Mouse (Mus musculus) inflammation-experienced regulatory T-cells, adult 6 months (primary cell): ENCODE measurements around the gene Pak6. TPM values are rescaled to one million over a fixed set of nuclear protein-coding genes. Genes with fewer than 3 reads are reported as not detected.

Experiments used
- ATAC-seq: one replicate; pipeline ENCODE4 v1.8.0; 2017
- polyA plus RNA-seq, 3 experiments: library from polyadenylated mRNA; unstranded; fragments of 100-300 nt; shearing (Covaris generic); gene quantifications; one replicate each; pipeline ENCODE4 v1.2.1; 2017

The Pak6 gene
- polyA plus RNA-seq, 3 experiments from 2014 or later, result 0.15 to 0.60 TPM; not detected in 1

DNA sequence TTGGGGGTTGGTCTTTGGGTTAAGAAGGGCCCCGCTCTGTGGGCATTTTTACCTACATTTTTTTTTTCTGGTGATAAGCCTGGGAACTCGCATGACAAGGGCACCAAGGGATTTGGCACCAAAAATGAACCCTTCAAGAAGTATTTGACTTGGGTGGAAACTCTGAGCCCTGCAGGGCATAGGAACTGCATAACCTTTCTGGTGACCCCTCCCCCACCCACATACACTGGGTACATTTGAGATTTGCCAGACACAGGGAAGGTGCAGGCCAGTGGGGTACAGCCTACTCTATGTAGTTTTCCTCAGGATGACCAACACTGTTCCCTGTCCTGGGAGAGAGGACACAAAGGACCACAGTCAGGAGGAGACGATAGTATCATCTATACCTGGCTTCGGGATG, 2.5 kb downstream of the Pak6 start:
- ATAC-seq, result no peak

DNA sequence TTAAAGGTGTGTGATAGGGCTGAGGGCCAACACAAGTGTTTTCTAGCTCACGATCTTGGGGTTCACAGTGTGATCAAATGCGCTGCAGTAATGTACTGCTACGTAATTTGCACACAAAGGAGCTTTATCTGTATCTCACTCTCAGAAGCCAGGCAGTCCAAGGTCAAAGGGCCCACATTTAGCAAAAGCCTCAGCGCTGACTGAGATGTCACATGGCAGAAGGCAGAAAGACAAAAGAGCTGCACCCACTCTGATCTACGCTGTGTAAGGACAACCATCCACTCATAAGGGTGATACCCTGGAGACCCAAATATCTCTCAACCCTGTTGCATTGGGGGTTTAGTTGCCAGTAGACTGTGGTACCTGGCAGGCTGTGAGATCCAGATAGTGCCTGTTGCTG, 4.1 kb downstream of the Pak6 start:
- ATAC-seq, result no peak

DNA sequence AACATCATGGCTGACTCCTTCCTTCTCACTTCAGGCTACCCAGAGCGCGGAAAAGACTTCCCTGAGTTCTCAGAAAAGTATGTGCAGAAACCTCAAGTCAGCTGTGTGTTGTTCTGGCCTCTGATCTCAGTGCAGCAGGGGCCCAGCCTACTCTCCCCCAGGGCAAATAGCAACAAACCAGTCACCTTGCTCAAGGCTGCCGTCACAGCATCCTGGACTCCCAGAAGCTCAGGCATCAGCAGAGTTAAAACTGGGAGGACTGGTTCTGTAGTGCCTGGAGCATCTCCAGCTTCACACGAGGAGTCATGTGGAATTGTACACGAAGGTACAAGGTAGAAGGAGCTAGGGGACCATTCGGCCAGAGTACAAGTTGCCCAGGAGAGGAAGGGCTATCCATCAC, 6.1 kb downstream of the Pak6 start:
- ATAC-seq, result no peak

DNA sequence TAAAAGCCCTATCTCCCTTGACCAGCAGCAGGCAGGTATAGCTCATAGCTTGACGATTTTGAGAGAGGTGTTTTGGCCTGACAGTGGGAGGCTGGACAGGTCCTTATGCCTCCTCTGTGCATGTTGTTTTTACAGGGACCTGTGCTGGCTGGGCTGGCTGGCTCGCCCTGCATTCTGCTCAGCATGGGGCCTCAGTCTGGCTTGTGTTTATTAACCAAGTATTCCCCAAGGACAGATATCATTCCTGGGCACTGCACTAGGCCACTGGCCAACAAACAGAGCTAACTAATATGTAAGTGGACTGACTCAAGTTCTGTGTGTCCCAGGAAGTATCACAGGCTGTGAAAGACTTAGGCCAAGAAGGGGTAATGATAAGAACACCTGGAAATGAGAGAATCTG, 6.7 kb downstream of the Pak6 start:
- ATAC-seq, result no peak

GRCm38 (mm10) chr2:118671728-118672127, 8.6 kb downstream of the Pak6 start:
- ATAC-seq, result no peak

- ATAC-seq, result no peak
Measured at GRCm38 (mm10) chr2:118673686-118674465, 10.8 kb downstream of the Pak6 start.

DNA sequence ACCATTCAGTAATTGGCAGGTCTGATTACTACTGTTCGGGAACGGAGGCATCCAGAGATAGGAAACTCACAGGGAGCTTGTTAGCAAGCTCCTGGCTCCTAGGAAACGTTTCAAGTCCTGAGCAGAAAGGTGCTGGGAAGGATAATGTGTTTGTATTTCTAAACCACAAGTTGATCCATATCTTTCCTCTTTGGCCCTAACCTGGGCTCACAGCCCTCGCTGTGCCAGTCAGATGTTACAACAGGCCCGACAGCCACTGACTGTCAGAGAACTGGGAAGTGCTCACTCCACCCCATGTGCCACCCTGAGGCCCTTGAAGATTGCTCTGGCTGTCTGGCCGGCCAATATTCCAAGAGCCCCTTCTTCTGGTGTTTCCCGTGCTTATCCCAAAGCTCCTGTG, 11.4 kb downstream of the Pak6 start:
- ATAC-seq, result no peak

DNA sequence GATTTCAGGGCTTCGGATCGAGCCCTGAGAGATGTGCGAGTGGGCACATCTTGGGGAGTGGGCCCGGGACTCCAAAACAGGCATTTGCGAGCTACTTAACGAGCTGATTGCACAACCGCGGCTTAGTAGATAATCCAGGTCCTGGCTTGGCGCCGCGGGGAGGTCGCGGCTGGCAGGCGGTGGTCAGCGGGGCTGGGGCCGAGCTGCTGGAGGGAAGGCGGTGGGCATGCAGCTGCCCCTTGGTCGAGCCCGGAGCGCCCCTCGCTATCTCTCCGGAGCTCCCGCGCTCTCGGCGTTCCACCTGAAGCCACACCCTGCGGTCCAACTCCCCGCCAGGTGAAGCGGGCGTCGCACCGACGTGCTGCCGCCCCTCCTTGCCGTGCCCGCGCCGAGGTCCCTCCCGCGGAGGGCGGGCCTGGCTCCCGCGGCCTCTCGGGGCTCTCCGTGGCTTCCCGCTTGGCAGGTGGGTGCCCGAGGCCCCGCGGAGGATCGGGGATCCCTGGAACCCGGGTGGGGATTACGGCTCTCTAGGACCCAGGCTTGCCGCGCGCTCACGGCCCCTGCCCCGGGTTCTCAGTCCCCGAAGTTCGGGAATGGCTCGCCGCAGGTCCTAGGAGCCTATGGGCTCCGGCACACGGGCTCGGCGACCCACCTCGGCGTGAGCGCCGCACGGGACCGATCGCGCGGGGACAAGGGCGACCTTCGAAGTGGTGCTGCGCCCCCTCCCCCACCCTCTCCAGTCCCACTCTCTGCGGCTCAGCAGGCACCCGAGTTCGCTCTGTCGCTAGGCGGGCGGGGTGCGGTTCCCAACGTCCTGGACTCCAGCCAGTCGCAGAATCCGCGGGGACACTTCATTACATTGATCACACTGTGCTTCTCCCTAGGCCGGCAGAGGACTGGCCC, 14.0 kb downstream of the Pak6 start:
- ATAC-seq, result peak; percentile 48

GRCm38 (mm10) chr2:118677817-118678216, 14.7 kb downstream of the Pak6 start:
- no peak for ATAC-seq

DNA sequence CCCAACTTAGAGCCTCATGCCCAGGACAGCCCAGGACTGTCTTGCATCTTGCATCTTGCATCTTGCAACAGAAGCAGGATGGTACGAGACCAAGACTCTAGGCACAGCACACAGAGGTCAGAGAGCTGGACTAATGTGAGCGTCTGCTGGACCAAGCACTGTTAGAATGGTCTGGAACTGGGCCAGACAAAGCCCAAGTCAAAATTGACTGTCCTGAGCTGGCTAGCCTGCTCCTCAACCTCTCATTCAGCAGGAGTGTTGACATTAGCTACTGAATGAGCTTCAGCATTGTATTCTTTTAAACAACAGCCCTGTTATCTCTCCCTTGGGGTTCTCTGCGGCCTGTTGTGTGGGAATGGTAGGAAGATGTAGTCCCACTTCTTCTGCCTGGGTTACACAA, 16.5 kb downstream of the Pak6 start:
- no peak for ATAC-seq

DNA sequence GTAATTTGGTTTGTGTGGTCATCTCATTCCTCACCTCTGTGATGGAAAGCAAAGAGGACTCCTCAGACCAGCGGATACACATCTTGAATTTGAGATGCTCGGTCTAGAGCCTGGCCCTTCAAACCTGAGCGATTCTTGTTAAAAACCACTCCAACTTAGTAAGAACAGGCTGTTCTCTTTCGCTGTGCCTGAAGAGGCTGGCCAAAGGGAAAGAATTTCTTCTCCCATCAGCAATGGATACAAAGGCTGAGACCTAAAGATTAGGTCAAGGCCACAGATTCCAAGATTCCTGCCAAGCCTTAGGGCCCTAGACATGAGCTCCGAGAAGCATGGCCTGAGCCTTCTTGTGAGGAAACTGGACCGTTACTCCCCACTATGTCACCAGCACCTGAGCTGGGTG, 17.8 kb downstream of the Pak6 start:
- no peak for ATAC-seq

DNA sequence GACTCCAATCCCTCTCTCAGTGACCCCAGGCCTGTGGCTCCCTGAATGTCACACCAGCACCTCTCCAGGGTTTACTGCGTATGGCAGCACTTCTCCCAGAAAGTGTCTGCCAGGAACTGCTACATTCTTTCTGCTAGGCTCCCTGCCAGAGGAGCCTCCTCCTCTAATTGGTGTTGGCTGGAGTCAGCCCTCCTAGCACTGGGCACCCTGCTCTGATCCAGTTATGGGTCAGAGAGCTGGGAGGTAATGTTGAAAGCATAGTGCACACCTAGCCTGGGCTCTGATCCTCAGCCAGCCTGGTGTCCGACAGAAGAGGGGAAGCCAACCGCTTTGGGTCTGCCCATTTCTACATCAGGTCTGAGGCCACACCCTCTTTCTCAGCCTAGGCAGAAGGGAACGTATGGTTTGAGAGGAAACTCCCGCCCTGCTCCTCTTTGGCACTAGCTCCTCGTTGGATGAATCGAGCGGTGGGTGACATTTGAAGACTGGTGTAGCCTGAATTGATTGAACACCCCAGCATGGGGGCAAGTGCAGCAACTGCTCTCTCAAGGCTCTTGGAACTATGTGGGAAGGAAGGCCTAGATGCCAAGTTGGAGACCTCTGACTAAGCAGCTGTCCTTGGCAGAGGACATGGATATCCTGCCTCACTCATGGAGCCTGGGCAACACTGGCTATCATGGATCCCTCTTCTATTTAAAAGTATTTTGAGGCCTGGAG, 19.6 kb downstream of the Pak6 start:
- ATAC-seq, result no peak

- ATAC-seq, result no peak
Measured at GRCm38 (mm10) chr2:118685088-118685487, 22.0 kb downstream of the Pak6 start.

GRCm38 (mm10) chr2:118686693-118687092, 23.6 kb downstream of the Pak6 start:
- no peak for ATAC-seq

GRCm38 (mm10) chr2:118687791-118688190, 24.7 kb downstream of the Pak6 start:
- ATAC-seq, result no peak

DNA sequence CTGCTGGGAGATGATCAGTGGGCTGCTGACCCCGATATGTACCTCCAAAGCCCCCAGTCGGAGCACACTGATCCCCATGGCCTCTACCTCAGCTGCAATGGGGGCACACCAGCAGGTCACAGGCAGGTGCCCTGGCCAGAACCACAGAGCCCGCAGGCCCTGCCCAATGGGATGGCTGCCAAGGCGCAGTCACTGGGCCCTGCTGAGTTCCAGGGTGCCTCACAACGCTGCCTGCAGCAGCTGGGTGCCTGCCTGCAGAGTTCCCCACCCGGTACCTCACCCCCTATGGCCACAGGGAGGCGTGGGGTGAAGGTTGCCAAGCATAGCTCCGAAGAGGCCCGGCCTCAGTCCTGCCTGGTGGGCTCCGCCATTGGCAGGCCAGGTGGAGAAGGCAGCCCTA, 26.8 kb downstream of the Pak6 start:
- no peak for ATAC-seq

DNA sequence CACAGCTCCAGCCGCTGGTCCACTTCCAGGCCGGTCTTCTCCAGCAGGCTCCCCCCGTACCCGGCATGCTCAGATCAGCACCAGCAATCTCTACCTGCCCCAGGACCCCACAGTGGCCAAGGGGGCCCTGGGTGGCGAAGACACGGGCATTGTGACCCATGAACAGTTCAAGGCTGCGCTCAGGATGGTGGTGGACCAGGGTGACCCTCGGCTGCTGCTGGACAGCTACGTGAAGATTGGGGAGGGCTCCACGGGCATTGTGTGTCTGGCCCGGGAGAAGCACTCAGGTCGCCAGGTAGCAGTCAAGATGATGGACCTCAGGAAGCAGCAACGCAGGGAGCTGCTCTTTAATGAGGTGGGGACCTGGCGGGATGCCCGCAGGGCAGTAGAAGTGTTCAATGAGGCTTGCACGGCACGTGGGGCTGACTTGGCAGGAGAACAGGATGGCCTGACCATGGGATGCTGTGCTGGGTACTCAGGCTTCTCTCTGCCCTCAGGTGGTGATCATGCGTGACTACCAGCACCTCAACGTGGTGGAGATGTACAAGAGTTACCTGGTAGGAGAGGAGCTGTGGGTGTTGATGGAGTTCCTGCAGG, 30.4 kb downstream of the Pak6 start:
- ATAC-seq, result no peak

GRCm38 (mm10) chr2:118695677-118696232, 32.7 kb downstream of the Pak6 start:
- peak; percentile 42 for ATAC-seq

DNA sequence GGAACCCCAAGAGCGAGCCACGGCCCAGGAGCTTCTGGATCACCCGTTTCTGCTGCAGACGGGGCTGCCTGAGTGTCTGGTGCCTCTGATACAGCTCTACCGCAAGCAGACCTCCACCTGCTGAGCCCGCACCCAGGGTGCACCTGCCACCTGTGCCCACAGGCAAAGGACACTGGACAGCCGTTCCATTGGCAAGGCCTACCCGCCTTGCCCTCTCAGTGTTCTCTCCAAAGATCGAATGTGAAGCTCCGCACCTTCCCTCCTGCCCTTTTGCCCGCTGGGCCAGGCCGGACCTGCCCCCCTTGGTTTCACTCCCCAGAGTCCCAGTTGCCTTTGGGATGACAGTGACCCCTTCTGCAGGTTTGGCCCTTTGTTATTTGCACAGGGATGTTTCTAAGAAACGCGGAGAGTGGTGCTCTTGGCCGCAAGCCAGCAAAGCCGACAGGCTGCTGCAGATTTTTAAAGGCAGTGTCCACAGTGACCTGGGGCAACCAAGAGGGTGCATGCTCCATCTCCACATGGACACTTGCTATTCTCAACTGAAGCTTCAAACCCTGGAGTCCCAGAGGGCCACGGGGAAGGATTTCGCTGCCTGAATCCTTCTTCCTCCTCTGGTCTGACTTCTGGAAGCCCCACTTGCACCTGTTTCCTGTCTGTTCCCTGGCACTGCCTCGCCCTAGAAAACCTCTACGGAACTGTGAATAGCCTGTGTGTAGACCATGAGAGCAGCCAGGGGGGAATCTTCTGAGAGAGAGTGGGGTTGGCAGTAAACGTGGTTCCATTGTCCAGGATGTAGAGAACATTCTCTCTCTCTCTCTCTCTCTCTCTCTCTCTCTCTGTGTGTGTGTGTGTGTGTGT, 33.6 kb downstream of the Pak6 start:
- no peak for ATAC-seq

- ATAC-seq, result no peak
Measured at GRCm38 (mm10) chr2:118697311-118697877, 34.3 kb downstream of the Pak6 start.

GRCm38 (mm10) chr2:118697955-118698354, 34.9 kb downstream of the Pak6 start:
- no peak for ATAC-seq
